Mouse (Mus musculus) ES-Bruce4 (cell line): ENCODE measurements at regions not wholly inside any gene's neighbourhood (a gene's known extent, or its start where the extent isn't known, plus 50 kb on each side); places are given as distances from the start of the nearest gene placed in this dataset.

ENCODE experiments used
- H3K27ac ChIP-seq: 2 replicates; pipeline ENCODE4 v1.5.1; 2012; ENCODE audit warnings: low read length, inconsistent platforms; ENCODE audit not compliant: insufficient read depth
- H3K27me3 ChIP-seq: 2 replicates; pipeline ENCODE4 v1.6.1; 2012; ENCODE audit warnings: mild to moderate bottlenecking, low read length, inconsistent platforms; ENCODE audit not compliant: control insufficient read depth, poor library complexity, insufficient read depth, severe bottlenecking
- H3K36me3 ChIP-seq: 2 replicates; pipeline ENCODE4 v1.6.1; 2012; ENCODE audit warnings: inconsistent platforms, mild to moderate bottlenecking, low read length, moderate library complexity; ENCODE audit not compliant: control insufficient read depth, poor library complexity, insufficient read depth, severe bottlenecking
- H3K4me1 ChIP-seq: one replicate; pipeline ENCODE4 v1.8.1; 2011; ENCODE audit warnings: low read length; ENCODE audit not compliant: control insufficient read depth, insufficient read depth
- H3K4me3 ChIP-seq: 2 replicates; pipeline ENCODE4 v1.5.1; 2011; ENCODE audit warnings: low read depth, mild to moderate bottlenecking, low read length
- H3K9ac ChIP-seq: 2 replicates; pipeline ENCODE4 v1.6.1; 2012; ENCODE audit warnings: low read depth, mild to moderate bottlenecking, inconsistent platforms; ENCODE audit not compliant: poor library complexity, severe bottlenecking
- H3K9me3 ChIP-seq: replicated peaks from 2 replicates; pipeline ENCODE4 v1.6.1; 2012; ENCODE audit warnings: mild to moderate bottlenecking, low read length, inconsistent platforms; ENCODE audit not compliant: control insufficient read depth, poor library complexity, insufficient read depth, severe bottlenecking
- CTCF ChIP-seq: IDR thresholded peaks from one replicate; pipeline ENCODE4 v1.8.1; 2011; ENCODE audit warnings: low read depth, low read length
- EP300 ChIP-seq: IDR thresholded peaks from 2 replicates; pipeline ENCODE4 v1.6.1; 2011; ENCODE audit warnings: low read depth, low read length; ENCODE audit not compliant: insufficient read depth
- POLR2A ChIP-seq: IDR thresholded peaks from one replicate; pipeline ENCODE4 v1.8.1; 2011; ENCODE audit warnings: low read length; ENCODE audit not compliant: insufficient read depth

- H3K27ac ChIP-seq = no peak overlapping the region
- no peak overlapping the region for H3K4me3 ChIP-seq
- peaks cover 3% of the 10 kb centered on the region for H3K4me1 ChIP-seq
- H3K27me3 ChIP-seq = no peaks in the 10 kb centered on the region
- TF ChIP-seq EP300 (no peak), CTCF (no peak), POLR2A (no peak)
- H3K36me3 ChIP-seq = no peaks in the 10 kb centered on the region
- no peak overlapping the region for H3K9ac ChIP-seq
- no peaks in the 10 kb centered on the region for H3K9me3 ChIP-seq
Observed at GRCm38 (mm10) chr10:60952495-60952894, 121.1 kb upstream of the Unc5b start.

DNA sequence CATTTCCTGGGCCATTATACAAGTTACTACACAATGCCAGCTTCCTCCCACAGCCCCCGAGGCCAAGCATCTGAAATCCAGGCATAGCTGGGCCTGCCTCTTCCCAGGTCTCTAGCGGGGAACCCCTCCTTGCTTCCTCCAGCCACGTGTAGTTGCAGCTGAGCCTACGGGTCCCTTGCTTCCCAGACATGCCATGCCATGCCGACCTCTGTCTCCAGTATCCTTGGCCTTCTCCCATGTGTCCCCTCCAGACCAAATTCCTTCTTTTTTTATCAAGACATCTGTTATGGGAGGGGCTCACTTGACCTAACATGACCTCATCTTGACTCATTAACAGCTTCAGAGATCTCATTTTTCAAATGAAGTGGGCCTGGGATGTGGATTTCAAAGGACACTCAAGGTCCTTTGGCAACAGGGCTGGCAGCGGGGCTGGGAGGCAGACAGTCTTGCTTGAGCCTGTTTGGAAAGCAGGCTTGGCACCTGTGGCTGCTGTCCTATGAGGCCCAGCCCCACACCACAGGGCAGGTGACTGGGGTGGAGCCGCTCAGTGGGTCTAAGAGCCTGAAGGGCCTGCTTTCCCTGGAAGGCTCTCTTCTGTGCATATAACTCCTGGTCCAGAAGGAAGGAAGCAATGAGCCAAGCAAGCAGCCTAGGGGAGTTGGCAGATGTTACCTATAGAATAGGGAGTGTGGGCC lies 117.7 kb upstream of the Unc5b start:
- Histone ChIP-seq H3K27me3 (no peaks in the 10 kb centered on the region), H3K27ac (no peak overlapping the region), H3K4me1 (peaks cover 3% of the 10 kb centered on the region), H3K36me3 (no peaks in the 10 kb centered on the region), H3K9ac (no peak overlapping the region), H3K9me3 (no peaks in the 10 kb centered on the region), H3K4me3 (no peak overlapping the region)
- TF ChIP-seq POLR2A (no peak), EP300 (0 out of 2 replicates have a peak, but pooled peaks have one; percentile 19), CTCF (no peak)

- Histone ChIP-seq H3K4me1 (no peaks in the 10 kb centered on the region), H3K27me3 (no peaks in the 10 kb centered on the region), H3K27ac (no peak overlapping the region), H3K9me3 (no peaks in the 10 kb centered on the region), H3K36me3 (no peaks in the 10 kb centered on the region), H3K9ac (no peak overlapping the region), H3K4me3 (no peak overlapping the region)
- TF ChIP-seq EP300 (no peak), POLR2A (no peak), CTCF (no peak)
Observed at GRCm38 (mm10) chr10:60943074-60943473, 111.7 kb upstream of the Unc5b start.

DNA sequence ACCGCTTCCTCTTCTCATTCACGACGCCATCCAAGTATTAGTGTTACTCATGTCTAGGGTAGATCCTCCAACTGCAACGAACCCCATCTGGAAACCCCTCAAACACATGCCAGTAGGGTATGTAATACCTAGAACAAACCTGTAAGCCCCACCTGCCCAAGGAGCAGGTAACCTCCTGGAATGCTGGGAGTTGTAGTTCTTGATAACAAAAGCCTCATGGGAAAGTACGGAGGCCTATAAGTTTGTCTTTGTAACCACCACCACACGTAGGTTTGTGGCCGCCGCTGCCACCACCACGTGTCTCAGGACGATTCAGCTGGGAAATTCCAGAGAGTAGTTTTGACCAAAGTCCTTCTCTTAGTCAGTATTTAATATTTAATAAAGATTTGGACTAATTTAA lies 107.4 kb upstream of the Unc5b start:
- no peaks in the 10 kb centered on the region for H3K36me3 ChIP-seq
- H3K4me3 ChIP-seq = no peak overlapping the region
- H3K9me3 ChIP-seq = no peaks in the 10 kb centered on the region
- TF ChIP-seq EP300 (no peak), POLR2A (no peak), CTCF (no peak)
- no peak overlapping the region for H3K9ac ChIP-seq
- no peak overlapping the region for H3K27ac ChIP-seq
- no peaks in the 10 kb centered on the region for H3K4me1 ChIP-seq
- no peaks in the 10 kb centered on the region for H3K27me3 ChIP-seq

DNA sequence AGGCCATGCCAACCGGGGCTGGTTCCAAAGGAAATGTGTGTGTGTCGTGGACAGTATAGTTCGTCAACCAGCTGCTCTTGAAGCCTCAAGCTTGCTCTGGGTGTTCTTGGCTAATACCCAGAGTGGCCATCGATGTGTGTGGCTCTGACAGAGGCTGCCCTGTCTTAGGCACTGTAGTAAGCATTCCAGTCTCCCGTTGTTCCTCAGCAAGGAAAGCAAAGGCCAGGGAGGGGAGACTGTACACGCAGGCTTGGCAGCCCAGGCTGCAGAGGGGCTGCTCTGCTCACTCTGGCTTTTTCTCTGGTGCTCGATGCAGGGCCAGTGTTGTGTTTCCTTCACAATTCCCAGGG lies 106.1 kb upstream of the Unc5b start:
- no peaks in the 10 kb centered on the region for H3K36me3 ChIP-seq
- TF ChIP-seq EP300 = no peak
- TF ChIP-seq POLR2A = no peak
- no peak for TF ChIP-seq CTCF
- H3K9ac ChIP-seq = no peak overlapping the region
- H3K4me3 ChIP-seq = no peak overlapping the region
- H3K4me1 ChIP-seq = no peaks in the 10 kb centered on the region
- no peak overlapping the region for H3K27ac ChIP-seq
- H3K27me3 ChIP-seq = no peaks in the 10 kb centered on the region
- H3K9me3 ChIP-seq = no peaks in the 10 kb centered on the region

DNA sequence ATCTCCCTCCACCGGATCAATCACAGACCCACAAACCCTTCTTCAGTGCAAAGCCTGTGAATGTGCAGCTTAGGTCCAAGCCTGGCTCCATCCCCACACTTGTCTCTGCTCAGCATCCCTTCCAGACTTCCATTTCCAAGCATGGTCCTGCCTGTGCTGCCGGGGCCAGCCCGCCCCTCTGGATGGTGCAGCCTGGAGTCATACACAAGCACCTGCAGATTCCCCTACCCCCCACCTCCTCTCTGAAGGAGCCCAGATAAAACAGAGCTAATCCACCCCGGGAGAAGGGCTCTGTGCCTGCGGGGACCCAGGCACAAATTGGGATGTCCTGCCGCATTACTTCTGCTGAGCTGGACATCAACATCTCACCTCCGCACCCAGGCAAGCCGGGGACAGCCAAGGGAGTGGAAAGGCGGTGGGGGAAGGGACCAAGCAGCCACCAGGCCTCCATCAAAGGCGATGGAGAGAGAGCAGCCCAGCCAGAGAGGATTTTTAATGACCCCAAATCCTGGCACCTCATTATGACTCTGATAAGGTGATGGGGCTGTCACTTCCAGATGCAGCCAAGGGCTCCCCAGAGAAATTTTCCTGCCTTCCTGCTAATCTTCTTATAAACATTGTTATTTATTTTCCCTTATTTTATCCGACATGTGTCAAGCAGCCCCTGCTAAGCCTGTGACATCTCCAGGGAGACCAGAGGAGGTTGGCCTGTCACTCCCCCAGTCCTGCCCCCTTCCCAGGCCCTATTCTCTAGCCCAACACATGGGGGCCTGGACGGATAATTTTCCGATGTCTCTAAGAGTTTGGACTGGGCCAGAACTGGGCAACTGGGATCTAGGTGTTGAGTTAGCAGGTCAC lies 105.5 kb upstream of the Unc5b start:
- H3K4me3 ChIP-seq = no peak overlapping the region
- no peaks in the 10 kb centered on the region for H3K9me3 ChIP-seq
- H3K27ac ChIP-seq = no peak overlapping the region
- no peaks in the 10 kb centered on the region for H3K27me3 ChIP-seq
- no peak overlapping the region for H3K9ac ChIP-seq
- H3K36me3 ChIP-seq = no peaks in the 10 kb centered on the region
- TF ChIP-seq EP300 (no peak), CTCF (no peak), POLR2A (no peak)
- H3K4me1 ChIP-seq = no peaks in the 10 kb centered on the region
